Mouse (Mus musculus) intestine, embryonic 16.5 days (tissue): Measurements from ENCODE around the gene Slc7a7. TPM values are rescaled to one million over a fixed set of nuclear protein-coding genes. Genes with fewer than 3 reads are reported as not detected.

Experiments used
- ATAC-seq: fragments of 200-750 bp; cut with Nextera tagmentation; 2 replicates; pipeline ENCODE4 v1.8.0; 2017; ENCODE audit warnings: moderate TSS enrichment, moderate library complexity
- H3K27ac ChIP-seq: fragments of 300-500 bp; sonication (generic); 2 replicates; pipeline ENCODE4 v1.5.1; 2014; ENCODE audit warnings: mild to moderate bottlenecking, low read length
- H3K27me3 ChIP-seq: fragments of 300-500 bp; sonication (generic); replicated peaks from 2 replicates; pipeline ENCODE4 v1.6.1; 2014; ENCODE audit warnings: low read length, control low read depth, mixed read lengths; ENCODE audit not compliant: control insufficient read depth, insufficient read depth
- H3K36me3 ChIP-seq: fragments of 300-500 bp; sonication (generic); 2 replicates; pipeline ENCODE4 v1.6.1; 2014; ENCODE audit warnings: low read length, control low read depth; ENCODE audit not compliant: control insufficient read depth, insufficient read depth
- H3K4me1 ChIP-seq: fragments of 300-500 bp; sonication (generic); 2 replicates; pipeline ENCODE4 v1.6.1; 2014; ENCODE audit warnings: low read length, control low read depth, mixed read lengths; ENCODE audit not compliant: control insufficient read depth, insufficient read depth
- H3K4me2 ChIP-seq: fragments of 300-500 bp; sonication (generic); 2 replicates; pipeline ENCODE4 v1.6.1; 2014; ENCODE audit warnings: low read depth, low read length, control low read depth
- H3K4me3 ChIP-seq: fragments of 300-500 bp; sonication (generic); 2 replicates; pipeline ENCODE4 v1.5.1; 2014; ENCODE audit warnings: mild to moderate bottlenecking, low read length
- H3K9ac ChIP-seq: fragments of 300-500 bp; sonication (generic); 2 replicates; pipeline ENCODE4 v1.6.1; 2014; ENCODE audit warnings: low read depth, low read length
- H3K9me3 ChIP-seq: fragments of 300-500 bp; sonication (generic); 2 replicates; pipeline ENCODE4 v1.6.1; 2016; ENCODE audit warnings: low read length, control low read depth; ENCODE audit not compliant: control insufficient read depth
- WGBS: fragments of 180-500 bp; shearing (Covaris S2); extraction: QIAGEN DNeasy Blood & Tissue Kit; methylation state at CpG from one replicate; pipeline ENCODE4 v1.1.7; 2014; 5-methylcytosine and 5-hydroxymethylcytosine counted together
- polyA plus RNA-seq: library from polyadenylated mRNA; unstranded; fragments of >200 nt; fragmentation: Nextera tagmentation; extraction: Ambion mirVana; gene quantifications from 2 replicates; pipeline ENCODE4 v1.2.1, GENCODE M21; 2015

Gene Slc7a7
- polyA plus RNA-seq, 1 experiment from 2014 or later, result 93.8 TPM

DNA sequence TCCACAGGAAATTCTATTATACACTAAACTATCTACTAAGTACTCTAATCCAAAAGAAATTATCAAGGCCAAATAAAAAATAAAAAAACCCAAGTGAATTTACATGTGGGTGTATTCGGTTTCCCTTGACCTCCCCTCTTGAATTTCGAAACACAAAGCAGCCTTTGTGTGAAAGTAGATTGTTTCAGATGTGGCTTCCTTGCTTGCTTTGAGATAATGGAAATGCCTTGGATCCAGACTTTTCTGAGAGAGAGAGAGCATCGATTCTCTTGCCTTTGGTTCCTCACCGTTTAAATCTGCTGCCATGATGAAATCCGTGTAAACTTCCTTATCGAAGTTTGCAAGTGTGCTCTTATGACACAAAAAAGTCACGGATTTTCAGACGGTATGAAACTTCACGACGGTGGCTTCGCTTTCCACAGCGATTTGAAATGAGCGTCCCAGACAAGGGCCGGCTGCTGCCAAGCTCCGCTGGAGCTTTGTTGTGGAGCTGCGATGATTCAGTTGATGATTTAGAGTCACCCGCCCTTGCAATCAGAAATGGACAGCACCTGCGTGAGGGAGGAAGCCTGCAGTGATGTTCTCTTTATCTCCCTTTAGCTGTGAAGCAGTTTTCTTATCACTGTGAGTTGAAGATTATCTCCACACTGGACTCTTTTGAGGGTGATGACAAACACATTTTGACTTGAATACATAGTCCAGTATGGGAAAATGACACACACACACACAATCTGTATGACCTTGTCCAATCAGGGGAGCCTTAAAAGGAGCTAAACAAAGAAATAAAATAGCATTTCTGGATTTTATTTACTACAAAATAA lies 95.8 kb downstream of the Slc7a7 start:
- no peak overlapping the region for H3K4me3 ChIP-seq

More for the DNA sequence above, 95.8 kb downstream of the Slc7a7 start:
- H3K9me3 ChIP-seq, result no peaks in the 10 kb centered on the region
- ATAC-seq, result no peak
- no peak overlapping the region for H3K9ac ChIP-seq
- no peak overlapping the region for H3K27ac ChIP-seq
- no peaks in the 10 kb centered on the region for H3K36me3 ChIP-seq
- no peaks in the 10 kb centered on the region for H3K4me1 ChIP-seq
- no peak overlapping the region for H3K4me2 ChIP-seq
- 69% methylated on average over 18 of the region's 18 CpGs for WGBS
- H3K27me3 ChIP-seq, result no peaks in the 10 kb centered on the region

Other genes with a start within 250 kb of the Slc7a7 start
- 489 and 514 TPM in 2 replicates for gene Dad1, start 163.7 kb downstream of the Slc7a7 start, polyA plus RNA-seq
- gene Abhd4, start 163.6 kb downstream of the Slc7a7 start, polyA plus RNA-seq, result 47.4 and 47.8 TPM in 2 replicates
- not detected in 2 replicates for gene Olfr49, start 132.8 kb downstream of the Slc7a7 start, polyA plus RNA-seq
- gene Oxa1l, start 56.9 kb downstream of the Slc7a7 start, polyA plus RNA-seq, result 42.9 and 48.6 TPM in 2 replicates
- gene Mrpl52, start 9.1 kb upstream of the Slc7a7 start, polyA plus RNA-seq, result 249 and 267 TPM in 2 replicates
- gene Mmp14, start 13.8 kb upstream of the Slc7a7 start, polyA plus RNA-seq, result 89.7 and 90.7 TPM in 2 replicates
- 53.4 and 65.3 TPM in 2 replicates for gene Lrp10, start 46.4 kb upstream of the Slc7a7 start, polyA plus RNA-seq
- 1.2 and 1.6 TPM in 2 replicates for gene Rem2, start 58.3 kb upstream of the Slc7a7 start, polyA plus RNA-seq
- gene Prmt5, start 99.7 kb upstream of the Slc7a7 start, polyA plus RNA-seq, result 67.2 and 71.8 TPM in 2 replicates
- 46.9 and 56.0 TPM in 2 replicates for gene Haus4, start 136.8 kb upstream of the Slc7a7 start, polyA plus RNA-seq
- gene Ajuba, start 159.8 kb upstream of the Slc7a7 start, polyA plus RNA-seq, result 12.9 and 13.1 TPM in 2 replicates
- gene 4931414P19Rik, start 188.2 kb upstream of the Slc7a7 start, polyA plus RNA-seq, result 6.0 and 7.8 TPM in 2 replicates
- gene Psmb5, start 200.2 kb upstream of the Slc7a7 start, polyA plus RNA-seq, result 358 and 395 TPM in 2 replicates
- gene Psmb11, start 203.7 kb upstream of the Slc7a7 start, polyA plus RNA-seq, result not detected in 2 replicates
- gene Gm17606, start 223.2 kb upstream of the Slc7a7 start, polyA plus RNA-seq, result not detected in 2 replicates
- 1.5 and 1.7 TPM in 2 replicates for gene Cdh24, start 223.6 kb upstream of the Slc7a7 start, polyA plus RNA-seq